Mouse (Mus musculus): ENCODE data around the gene Ilk.
"Not testable (repeated sequence)": the region's sequence is repeated elsewhere in the genome, so short reads cannot be mapped to it uniquely, and the experiment has no call there.

Ilk gene

DNA sequence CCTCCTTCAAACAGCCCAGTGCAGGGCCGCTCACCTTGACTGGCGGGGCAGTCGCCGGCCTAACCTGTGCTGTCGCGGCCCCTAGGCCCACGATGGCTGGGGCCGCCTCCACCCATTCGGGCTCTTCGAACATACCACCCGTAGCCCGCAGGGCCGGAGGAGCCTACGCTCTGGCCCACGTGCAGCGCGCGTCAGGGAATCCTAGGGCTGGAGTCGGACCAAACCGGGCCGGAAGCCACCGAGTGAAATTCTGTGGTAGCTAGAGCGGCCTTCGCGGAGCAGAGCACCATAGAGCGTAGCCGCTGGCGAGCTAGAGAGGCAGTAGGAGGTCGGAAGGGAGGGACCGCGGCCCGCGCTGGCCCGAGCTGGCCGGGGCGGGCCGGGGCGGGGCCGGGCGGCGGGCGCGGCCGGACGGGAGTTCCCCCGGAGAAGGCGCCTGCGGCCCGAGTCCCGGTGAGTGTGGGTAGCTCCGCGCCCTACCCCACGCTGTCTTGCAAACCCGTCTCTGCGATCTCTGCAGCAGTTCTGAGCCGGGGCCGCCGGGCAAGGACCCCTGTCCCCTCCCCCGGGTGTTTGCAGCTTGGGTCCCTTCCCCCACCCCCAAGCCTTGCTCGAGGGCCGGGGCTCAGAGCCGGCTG, at the start of gene Ilk:
Gene Ilk, plus strand, starts transcription at position 329 of the 638 bp plus-strand sequence.
- DNase-seq: peak; percentile 83

GRCm38 (mm10) chr7:105690875-105691274, 45.5 kb upstream of the Ilk start:
- DNase-seq: no peak

DNA sequence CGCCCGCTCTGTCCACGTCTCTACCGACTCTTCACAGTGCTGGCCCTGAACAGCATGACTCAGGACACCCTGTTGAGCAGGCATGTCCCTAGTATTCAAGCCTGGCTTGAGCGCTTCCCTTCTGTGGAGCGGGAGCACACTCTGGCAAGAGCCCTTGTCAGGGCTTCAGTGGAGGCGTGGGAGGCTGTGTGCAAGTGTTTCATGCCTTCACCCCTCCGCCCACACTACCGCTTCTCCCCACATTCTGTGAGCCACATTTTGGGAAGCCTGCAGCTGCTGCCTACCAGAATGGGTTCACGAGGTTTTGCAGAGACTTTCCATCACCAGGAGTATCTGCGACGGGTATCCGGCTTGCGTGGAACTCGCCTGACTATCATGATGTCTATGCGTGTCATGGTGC, 33.2 kb upstream of the Ilk start:
- DNase-seq: no peak

GRCm38 (mm10) chr7:105703816-105704215, 32.6 kb upstream of the Ilk start:
- DNase-seq: no peak

GRCm38 (mm10) chr7:105708733-105709132, 27.7 kb upstream of the Ilk start:
- DNase-seq: no peak

GRCm38 (mm10) chr7:105715366-105715765, 21.0 kb upstream of the Ilk start:
- no peak for DNase-seq

GRCm38 (mm10) chr7:105721916-105722315, 14.5 kb upstream of the Ilk start:
- DNase-seq: no peak

GRCm38 (mm10) chr7:105726144-105726979, 10.0 kb upstream of the Ilk start:
- DNase-seq: no peak

DNA sequence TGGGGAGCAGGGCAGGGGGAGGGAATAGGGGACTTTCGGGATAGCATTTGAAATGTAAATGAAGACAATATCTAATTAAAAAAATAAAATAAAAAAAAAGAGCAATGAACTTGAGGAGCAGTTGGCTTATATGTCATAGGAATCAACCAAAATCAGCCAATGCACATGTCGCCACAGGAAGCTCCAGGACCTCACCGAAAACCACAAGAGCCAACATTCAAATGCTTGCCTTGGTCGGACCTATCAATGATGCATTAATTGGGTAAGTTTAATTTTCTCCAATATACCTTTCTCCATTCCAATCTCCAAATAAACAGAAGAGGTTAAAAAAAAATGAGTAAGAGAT, 9.4 kb upstream of the Ilk start:
- no peak for DNase-seq

- DNase-seq: no peak
Measured at GRCm38 (mm10) chr7:105728701-105729428, 7.5 kb upstream of the Ilk start.

DNA sequence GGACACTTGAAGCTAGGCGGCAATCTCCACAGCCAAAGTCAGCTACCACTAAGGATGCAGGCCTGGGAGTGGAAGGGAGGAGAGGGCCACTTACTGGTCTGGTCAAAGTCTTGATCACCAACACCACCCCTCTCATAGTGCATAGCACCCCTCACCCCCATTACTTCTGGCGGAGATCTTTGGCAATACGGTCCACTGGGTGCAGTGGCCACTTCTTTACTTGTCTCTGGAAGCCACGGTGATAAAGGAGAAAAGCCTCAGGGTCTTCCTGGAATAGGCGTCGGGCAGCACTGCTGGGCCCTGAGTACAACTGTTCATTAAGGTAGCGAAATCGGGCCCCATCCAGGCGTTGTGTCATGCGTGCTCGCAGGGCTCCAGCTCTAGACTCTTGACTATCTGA, 2.6 kb upstream of the Ilk start:
- DNase-seq: no peak

DNA sequence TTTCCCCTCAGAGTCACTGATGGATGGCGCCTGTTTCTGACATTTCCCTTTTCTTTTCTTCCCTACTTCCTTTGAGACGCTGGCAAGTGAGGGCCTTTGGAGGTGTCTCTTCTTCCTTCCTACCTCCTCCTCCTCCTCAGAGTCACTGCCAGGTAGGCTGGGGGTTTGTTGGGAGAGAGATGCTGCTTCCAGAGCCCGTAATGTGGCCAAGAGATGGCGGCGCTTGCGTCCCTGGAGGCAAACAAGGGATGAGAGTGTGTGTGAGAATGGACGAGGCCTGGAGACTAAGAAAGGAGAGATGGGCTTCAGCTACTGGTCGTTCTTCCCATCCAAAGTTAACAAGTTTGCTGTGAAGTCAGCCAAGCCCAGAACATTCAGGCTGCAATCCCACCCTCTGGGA, 1.6 kb upstream of the Ilk start:
- DNase-seq: no peak

- DNase-seq: not testable (repeated sequence)
Measured at GRCm38 (mm10) chr7:105735464-105735863, 928 bp upstream of the Ilk start.

GRCm38 (mm10) chr7:105736911-105737521, 624 bp downstream of the Ilk start, which contains the start of gene Rrp8:
Gene Rrp8 (minus strand): TSS chr7:105737385.
- DNase-seq: peak in 1 of 2 experiments; percentile 52

GRCm38 (mm10) chr7:105737648-105738047, 1.3 kb downstream of the Ilk start:
- no peak for DNase-seq

DNA sequence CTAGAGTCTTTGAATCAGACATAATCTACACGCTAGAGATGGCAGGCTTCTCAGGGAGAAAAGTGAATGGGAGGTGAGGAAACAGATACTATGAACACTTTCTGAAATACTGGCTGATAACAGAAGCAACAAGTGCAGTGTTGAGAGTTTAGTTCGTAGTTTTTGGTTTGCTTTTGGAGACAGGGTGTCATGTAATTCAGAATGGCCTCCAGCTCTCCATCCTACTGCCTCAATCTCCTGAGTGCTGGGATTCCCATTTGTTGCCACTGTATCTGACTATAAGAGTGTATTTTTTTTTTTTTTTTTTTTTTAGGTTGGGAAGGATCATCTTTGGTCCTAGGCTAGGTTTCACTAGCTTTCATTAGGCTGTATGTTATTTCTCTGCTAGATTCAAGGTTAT, 1.9 kb downstream of the Ilk start:
- DNase-seq: no peak

DNA sequence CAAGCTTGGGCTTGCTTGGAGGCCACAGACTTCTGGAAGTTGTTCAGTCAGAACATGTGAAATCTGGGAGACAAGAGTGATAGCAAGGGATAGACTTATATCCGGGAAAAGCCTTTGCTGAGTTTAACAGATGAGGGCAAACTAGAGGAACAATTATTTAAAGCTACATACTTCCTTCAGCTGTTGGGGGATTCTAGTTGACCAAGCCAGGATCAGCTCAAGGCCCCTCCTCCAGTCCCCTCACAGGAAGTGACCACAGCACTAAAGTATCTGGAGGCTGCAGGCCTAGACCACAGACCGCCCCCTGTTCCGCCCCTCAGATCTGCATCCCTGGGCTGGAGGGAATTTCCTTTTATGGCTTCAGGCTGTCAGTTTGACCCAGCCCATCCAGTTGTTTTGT, 2.6 kb downstream of the Ilk start:
- no peak for DNase-seq

DNA sequence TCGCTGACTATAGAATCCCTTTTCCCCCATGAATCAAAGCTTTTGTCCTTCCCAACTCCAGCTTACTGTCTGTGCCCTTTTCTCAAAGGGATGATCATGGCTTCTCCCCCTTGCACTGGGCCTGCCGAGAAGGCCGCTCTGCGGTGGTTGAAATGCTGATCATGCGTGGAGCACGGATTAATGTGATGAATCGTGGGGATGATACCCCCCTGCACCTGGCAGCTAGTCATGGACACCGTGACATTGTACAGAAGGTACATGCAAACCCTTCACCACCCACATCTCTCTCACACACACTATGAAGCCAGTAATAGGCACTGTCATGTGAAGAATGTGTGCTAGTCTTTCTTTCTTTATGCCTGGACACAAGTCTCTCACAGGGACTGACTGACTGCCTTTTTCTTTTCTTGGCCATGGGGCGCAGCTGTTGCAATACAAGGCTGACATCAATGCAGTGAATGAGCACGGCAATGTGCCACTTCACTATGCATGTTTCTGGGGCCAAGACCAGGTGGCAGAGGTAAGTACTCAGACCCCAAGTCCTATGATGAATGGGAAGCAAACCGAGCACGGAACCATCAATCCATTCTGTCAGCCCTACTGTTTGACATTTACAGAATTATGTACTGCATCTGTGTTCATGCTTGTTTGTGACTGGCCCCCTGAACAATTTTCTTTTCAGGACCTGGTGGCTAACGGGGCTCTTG, 3.9 kb downstream of the Ilk start:
- no peak for DNase-seq

GRCm38 (mm10) chr7:105740851-105741250, 4.5 kb downstream of the Ilk start:
- no peak for DNase-seq

DNA sequence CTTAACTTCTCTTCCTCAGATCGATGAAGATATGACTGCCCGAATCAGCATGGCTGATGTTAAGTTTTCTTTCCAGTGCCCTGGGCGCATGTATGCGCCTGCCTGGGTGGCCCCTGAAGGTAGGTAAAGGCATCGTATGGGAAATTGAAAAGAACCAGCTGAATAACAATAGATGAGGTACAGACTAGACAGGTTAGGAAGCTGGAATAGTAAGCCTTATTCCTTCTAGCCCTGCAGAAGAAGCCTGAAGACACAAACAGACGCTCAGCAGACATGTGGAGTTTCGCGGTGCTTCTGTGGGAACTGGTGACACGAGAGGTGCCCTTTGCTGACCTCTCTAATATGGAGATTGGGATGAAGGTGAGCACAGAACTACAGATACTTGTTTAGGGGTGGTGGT, 5.6 kb downstream of the Ilk start:
- DNase-seq: no peak

GRCm38 (mm10) chr7:105742539-105743215, 6.3 kb downstream of the Ilk start:
- not testable (repeated sequence) for DNase-seq
